Mouse (Mus musculus) thymus, postnatal 10 days (tissue): Measurements from ENCODE around the gene Ifnb1.
"Not testable (repeated sequence)": the region's sequence is repeated elsewhere in the genome, so short reads cannot be mapped to it uniquely, and the experiment has no call there.

Source experiments
- DNase-seq, 2 experiments: peaks; one replicate each; pipeline ENCODE4 v3.0.0; 2021; ENCODE audit warnings: low spot score in 2 of 2

Ifnb1 gene

GRCm38 (mm10) chr4:88522674-88523073 lies at the start of gene Ifnb1:
Gene Ifnb1, minus strand, starts transcription at chr4:88522774.
- DNase-seq: no peak

DNA sequence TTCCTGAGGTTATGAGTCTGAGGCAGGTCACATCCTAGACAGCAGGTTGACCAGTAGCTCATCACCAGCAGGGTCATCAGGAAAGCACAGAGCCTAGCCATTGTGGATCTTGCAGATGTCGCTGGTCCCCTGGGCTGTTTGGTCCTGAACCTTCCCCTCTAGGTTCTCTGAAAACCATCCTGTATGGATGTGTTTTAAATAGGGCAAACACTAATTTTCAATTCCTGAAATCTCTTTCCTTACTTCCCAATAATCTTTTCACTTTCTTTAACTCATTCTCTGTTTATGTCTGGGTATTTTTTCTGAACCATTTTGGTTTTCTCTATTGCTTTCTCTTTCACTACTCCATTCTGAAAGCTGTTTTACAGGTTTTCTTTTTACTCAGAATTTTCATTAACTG lies 49.1 kb upstream of the Ifnb1 start, which contains the start of gene Ifna14:
Ifna14 (minus strand) TSS at position 101 of the 400 bp plus-strand sequence.
- no peak for DNase-seq

DNA sequence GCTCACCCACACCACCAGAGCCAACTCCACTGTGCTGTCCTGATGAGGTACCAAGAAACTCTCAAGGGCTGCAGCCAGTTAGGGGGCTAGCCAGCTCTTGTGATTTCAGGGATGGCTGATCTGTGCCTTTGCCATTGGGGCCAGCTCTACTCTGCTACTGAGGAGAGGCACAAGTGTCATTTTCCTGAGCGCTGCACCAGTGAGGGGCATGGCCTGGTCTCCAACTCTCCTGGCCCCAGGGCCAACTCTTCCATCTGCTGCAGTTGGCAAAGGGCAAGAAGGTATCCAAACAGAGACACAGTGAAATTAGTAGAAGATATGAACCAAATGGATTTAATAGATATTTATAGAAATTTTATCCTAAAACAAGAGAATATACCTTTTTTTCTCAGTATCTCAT lies 39.2 kb upstream of the Ifnb1 start:
- no peak for DNase-seq

- not testable (repeated sequence) for DNase-seq
Observed at GRCm38 (mm10) chr4:88558145-88558544, 35.6 kb upstream of the Ifnb1 start, which contains the start of gene Ifna15. Gene Ifna15, minus strand, starts transcription at chr4:88558245.

DNA sequence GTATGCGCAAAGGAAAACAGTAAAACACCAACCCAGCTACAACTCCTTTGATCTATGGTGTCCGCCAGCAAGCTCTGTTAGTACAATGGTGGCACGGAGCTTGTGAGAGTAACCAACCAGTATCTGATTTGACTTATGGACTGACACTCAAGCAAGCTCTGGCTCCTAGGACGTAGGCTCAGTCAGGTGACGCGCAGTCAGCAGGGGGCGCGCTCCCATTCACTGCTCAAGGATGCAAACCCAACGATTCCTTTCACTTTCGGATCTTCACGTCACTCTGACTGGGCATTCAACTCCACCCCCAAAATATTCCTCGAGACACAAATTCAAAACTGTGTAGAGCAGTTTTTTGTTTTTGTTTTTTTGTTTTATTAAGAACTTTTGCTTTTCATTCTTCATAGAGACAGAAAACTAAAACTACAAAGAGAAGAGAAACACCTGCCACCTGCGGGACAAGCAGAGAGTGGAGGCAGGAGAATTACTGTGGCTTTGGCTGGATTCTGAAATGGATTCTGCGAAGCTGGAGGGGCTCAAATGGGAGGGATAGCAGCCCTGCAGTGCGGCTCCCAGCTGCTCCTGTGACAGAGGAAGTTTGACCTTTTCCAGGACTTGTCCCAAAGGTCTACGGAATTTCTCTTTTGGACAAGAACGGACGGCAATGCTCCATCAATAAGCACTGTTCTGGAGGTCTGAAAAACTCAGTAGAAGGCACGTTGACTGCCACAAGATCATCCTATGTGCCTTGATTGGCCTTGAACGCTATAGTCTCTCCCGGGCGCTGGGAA lies 27.8 kb upstream of the Ifnb1 start:
- peak; percentile 46 to 75 for DNase-seq

DNA sequence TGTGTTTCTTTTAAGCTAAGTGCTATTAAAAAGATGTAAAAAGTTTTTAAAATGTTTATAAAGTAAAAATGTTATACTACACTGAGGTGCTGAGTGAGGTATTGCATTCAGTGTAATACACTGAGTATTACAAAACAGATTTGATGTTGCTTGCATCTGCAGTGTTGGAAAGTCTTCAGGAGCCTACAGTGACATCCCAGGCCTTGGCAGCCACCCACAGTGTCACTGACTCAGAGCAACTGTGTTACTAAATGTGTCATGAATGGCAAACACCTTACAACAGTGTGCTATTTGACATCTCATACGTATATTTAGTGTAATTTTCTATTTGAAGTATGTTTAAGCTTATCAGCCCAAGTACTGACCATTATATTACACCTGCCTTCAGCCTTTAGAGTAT lies 25.4 kb upstream of the Ifnb1 start:
- DNase-seq: no peak

GRCm38 (mm10) chr4:88543649-88544234 lies 21.2 kb upstream of the Ifnb1 start:
- DNase-seq: peak in 1 of 2 experiments; percentile 38

DNA sequence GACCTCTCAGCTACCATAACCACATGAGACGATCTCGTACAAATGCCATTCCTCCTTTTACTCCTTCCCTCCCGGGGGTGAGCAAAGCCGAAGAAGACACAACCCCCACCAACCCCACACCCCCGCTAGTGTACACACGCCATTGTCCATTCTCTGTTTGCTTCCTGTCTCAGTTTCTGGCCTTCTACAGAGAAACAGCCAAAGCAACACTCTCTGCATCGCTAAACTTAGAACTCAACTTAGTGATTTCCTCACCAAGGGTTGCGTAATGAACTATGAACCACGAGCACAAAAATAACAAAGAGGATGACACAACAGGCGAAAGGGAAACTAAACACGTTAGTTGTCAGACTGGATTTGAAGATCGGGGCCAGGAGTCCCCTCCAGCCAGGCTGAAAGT lies 14.8 kb upstream of the Ifnb1 start:
- DNase-seq: no peak

GRCm38 (mm10) chr4:88536640-88537039 lies 14.1 kb upstream of the Ifnb1 start:
- no peak for DNase-seq

DNA sequence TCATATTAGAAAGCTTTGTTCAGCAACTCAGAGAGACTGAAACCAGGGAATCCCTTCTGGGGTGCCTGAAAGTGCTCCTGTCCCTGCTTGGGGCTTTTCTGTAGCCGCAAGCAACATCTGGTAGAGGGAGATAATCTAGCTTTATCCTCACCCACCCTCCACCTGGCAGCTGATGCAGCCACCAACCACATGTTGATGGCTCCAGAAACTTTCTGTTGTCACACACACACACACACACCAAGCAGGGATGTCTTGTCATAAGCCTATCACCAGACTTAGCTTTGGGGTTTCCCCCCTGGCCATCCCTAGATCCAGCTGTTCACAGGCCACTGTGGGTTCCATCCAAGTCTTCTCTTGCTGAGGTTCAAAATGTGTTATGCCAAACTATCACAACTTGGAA lies 13.2 kb upstream of the Ifnb1 start:
- no peak for DNase-seq

- DNase-seq: no peak
Observed at GRCm38 (mm10) chr4:88534903-88535302, 12.3 kb upstream of the Ifnb1 start.

GRCm38 (mm10) chr4:88533499-88533898 lies 10.9 kb upstream of the Ifnb1 start:
- DNase-seq: no peak

- no peak for DNase-seq
Observed at GRCm38 (mm10) chr4:88530892-88531291, 8.3 kb upstream of the Ifnb1 start.

DNA sequence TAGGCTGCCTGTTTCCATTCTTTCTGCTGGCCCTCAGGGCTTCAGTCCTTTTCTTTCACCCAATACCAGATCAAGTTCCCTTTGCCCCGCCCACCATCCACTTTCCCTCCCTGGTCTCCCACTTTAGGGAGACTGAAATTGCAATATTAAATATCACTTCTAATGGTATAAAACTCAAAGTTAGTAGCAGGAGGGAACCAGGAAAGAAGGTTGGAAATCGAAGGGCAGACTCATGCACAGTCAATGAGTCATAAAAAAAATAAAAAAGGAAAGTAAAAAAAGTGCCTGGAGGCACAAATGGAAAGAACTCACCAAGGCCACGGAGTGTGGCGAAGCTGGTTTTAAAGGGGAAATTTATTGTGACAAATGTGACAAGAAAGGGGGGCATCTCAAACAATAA lies 7.7 kb upstream of the Ifnb1 start:
- DNase-seq: no peak

DNA sequence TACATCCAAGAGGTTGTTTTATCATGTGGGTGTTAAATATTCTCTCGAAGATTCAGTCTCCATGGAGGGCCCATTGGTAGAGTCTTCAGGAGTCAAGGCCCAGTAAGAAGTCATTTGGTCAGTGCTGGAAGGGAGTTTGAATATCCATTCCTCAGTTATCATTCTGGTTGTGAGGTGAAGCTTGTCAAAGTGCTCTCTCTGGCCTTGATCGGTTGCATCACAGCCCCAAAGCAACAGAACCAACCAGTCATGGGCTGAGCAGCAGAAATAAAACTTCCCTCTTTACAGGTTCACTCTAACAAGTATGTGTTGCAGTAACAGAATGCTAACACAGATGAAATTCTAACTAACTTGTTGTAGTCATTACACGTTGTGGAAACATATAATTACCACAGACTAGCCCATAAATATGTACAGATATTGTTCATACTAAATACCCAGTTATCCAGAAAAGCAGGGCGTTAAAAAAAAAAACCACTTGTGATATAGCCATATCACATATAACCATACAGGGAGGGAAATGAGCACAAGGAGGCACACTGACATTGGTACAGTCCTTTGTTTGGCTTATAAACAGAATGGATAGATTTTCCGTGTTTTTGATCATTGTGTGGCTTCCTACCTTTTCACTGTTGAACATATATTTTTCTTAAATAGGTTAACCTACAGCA lies 3.9 kb upstream of the Ifnb1 start:
- DNase-seq: no peak

- DNase-seq: no peak
Observed at GRCm38 (mm10) chr4:88525393-88525792, 2.8 kb upstream of the Ifnb1 start.

DNA sequence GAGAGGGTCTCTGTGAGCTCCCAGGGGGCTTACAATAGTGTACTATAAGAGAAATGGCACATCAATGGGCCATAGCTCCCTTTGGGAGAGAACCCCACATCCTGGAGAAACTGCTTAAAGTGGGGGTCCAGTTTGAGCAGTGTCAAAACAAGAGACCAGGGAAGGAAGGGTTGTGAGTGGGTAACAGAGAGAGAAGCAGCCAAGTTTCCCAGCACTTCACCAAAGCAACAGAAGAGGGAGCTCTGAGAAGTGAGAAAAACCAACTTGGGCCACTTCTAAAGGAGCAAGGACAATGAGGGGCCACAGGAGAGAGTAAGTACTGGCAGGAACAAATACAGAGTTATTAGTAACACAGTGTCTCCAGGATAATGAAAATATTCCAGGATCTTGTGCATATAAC lies 667 bp upstream of the Ifnb1 start:
- DNase-seq: no peak

- no peak for DNase-seq
Observed at GRCm38 (mm10) chr4:88517957-88518356, 4.6 kb downstream of the Ifnb1 start.

- DNase-seq: no peak
Observed at GRCm38 (mm10) chr4:88515711-88516211, 6.8 kb downstream of the Ifnb1 start.

DNA sequence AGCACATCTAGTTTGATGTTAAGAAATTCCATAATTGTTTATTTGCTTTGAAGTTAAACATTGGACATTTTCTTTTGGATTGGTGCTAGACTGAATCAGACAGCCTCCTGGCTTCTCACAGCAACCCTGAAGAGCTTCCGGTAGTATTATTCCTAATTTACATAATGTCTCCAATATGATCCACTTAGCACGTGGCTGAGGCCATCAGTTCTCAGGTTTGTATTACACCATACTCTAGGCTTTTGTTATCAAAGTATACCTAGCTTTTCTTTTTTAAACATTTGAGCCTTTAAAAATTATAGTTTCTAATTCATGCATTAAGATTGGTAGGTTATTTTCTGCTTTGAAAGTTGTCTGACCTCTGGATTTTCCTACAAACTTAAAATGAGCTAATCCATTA lies 7.3 kb downstream of the Ifnb1 start:
- DNase-seq: no peak

DNA sequence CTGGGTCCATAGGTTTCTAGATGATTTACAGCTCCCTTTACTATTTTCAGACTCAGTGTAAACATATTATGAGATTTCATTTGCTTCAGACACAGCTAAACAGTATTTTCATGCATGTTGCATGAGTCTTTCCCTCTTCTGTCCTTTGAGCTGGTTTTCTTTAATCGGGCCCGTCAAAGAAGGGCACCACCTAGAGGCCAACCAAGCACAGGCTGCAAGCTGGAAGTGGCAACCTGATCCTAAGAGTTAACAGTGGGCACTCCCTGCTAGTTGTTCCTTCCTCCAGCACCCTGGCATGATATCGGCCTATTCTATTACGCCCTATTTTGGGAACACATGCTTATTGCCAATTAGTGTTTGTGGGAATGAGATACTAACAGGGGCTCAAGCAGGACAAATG lies 8.2 kb downstream of the Ifnb1 start:
- peak; percentile 7 to 42 for DNase-seq

- DNase-seq: no peak
Observed at GRCm38 (mm10) chr4:88513743-88514142, 8.8 kb downstream of the Ifnb1 start.

- no peak for DNase-seq
Observed at GRCm38 (mm10) chr4:88503753-88504152, 18.8 kb downstream of the Ifnb1 start.
